Mouse (Mus musculus): Measurements from ENCODE around the gene Serpinb7.

DNA sequence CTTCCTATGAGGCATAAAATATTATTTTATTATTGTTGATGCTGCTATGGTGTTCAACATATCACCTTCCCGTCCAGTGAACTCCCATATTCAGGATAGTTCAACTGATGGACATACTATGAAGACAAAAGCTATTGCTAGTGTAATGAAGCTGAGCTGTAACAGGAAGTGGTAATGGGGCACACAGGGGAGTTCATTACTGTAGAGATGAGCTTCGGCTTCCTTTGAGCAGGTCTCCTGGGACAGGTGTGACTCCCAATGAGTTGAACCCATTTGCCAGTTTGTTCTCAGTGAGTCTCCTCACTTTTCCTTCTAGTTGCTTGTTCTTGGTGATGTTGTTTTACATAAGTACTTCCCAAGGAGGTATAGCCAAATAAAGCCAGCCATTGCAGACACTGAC is 36.1 kb downstream of the Serpinb7 start:
- TF ChIP-seq ZNF384 (IDR thresholded peaks at IDR 0.05; ENCODE audit: low read depth, low read length) (no peak), ZC3H11A (IDR thresholded peaks at IDR 0.05; ENCODE audit: borderline replicate concordance, low read depth, low read length) (no peak)
